Mouse (Mus musculus): ENCODE data around the gene 1700024G13Rik. TPM values are rescaled to one million over a fixed set of nuclear protein-coding genes. Genes with fewer than 3 reads are reported as not detected.
A peak's percentile ranks its signal among the peaks of the same experiment; 100 is the strongest.
"Not testable (repeated sequence)": the region's sequence is repeated elsewhere in the genome, so short reads cannot be mapped to it uniquely, and the experiment has no call there.

1700024G13Rik gene
- not detected for total RNA-seq (2021)

GRCm38 (mm10) chr14:32388196-32388595 lies at the start of gene 1700024G13Rik:
TSS of gene 1700024G13Rik (minus strand) at chr14:32388391.
- peak in 1 of 2 experiments; percentile 53 for DNase-seq (ENCODE audit: extremely low spot score in 1 of 2, low spot score in 2 of 2)
- intact Hi-C loops (cut with DNase I) = no loop called here

GRCm38 (mm10) chr14:32437352-32437793 lies 49.2 kb upstream of the 1700024G13Rik start:
- intact Hi-C loops (cut with DNase I) = no loop called here
- DNase-seq (ENCODE audit: extremely low spot score in 1 of 2, low spot score in 2 of 2) = no peak

- no peak for DNase-seq (ENCODE audit: extremely low spot score in 1 of 2, low spot score in 2 of 2)
- intact Hi-C loops (cut with DNase I) = no loop called here
These were observed 40.9 kb upstream of the 1700024G13Rik start for GRCm38 (mm10) chr14:32429030-32429602.

GRCm38 (mm10) chr14:32423946-32424345 lies 35.8 kb upstream of the 1700024G13Rik start:
- intact Hi-C loops (cut with DNase I) = no loop called here

GRCm38 (mm10) chr14:32418747-32419146 lies 30.6 kb upstream of the 1700024G13Rik start:
- no peak for DNase-seq (ENCODE audit: extremely low spot score in 1 of 2, low spot score in 2 of 2)
- intact Hi-C loops (cut with DNase I) = no loop called here

More at GRCm38 (mm10) chr14:32423946-32424345, 35.8 kb upstream of the 1700024G13Rik start:
- no peak for DNase-seq (ENCODE audit: extremely low spot score in 1 of 2, low spot score in 2 of 2)

- DNase-seq (ENCODE audit: extremely low spot score in 1 of 2, low spot score in 2 of 2) = no peak
- intact Hi-C loops (cut with DNase I) = no loop called here
These were observed 23.9 kb upstream of the 1700024G13Rik start for GRCm38 (mm10) chr14:32412075-32412474.

GRCm38 (mm10) chr14:32410084-32410483 lies 21.9 kb upstream of the 1700024G13Rik start:
- intact Hi-C loops (cut with DNase I) = no loop called here
- no peak for DNase-seq (ENCODE audit: extremely low spot score in 1 of 2, low spot score in 2 of 2)

GRCm38 (mm10) chr14:32405399-32405798 lies 17.2 kb upstream of the 1700024G13Rik start:
- intact Hi-C loops (cut with DNase I); DNase-seq (ENCODE audit: extremely low spot score in 1 of 2, low spot score in 2 of 2): not testable (repeated sequence)

DNA sequence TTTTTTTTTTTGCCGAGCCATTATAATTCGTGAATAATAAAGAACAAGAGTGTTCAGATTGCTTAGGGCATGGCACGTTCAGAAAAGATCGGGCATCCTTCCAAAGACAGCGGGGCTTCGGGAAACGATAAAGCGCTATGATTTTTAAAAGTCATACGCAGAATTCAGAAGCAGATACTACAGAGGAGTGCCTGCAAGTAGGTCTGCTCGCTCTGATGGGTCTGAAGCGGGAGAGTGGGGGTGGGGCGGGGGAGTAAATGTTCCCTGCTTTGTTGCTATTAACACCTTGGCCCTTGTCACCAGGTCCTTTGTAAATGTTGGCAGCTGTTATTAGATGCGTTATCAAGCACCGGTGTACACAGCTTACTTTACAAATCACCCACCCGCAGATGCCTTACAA lies 6.6 kb downstream of the 1700024G13Rik start:
- DNase-seq (ENCODE audit: extremely low spot score in 1 of 2, low spot score in 2 of 2) = peak in 1 of 2 experiments; percentile 19
- intact Hi-C loops (cut with DNase I) = no loop called here

GRCm38 (mm10) chr14:32381066-32381465 lies 7.1 kb downstream of the 1700024G13Rik start:
- intact Hi-C loops (cut with DNase I) = no loop called here
- no peak for DNase-seq (ENCODE audit: extremely low spot score in 1 of 2, low spot score in 2 of 2)

GRCm38 (mm10) chr14:32380099-32380480 lies 8.1 kb downstream of the 1700024G13Rik start:
- DNase-seq (ENCODE audit: extremely low spot score in 1 of 2, low spot score in 2 of 2) = no peak
- intact Hi-C loops (cut with DNase I) = no loop called here

DNA sequence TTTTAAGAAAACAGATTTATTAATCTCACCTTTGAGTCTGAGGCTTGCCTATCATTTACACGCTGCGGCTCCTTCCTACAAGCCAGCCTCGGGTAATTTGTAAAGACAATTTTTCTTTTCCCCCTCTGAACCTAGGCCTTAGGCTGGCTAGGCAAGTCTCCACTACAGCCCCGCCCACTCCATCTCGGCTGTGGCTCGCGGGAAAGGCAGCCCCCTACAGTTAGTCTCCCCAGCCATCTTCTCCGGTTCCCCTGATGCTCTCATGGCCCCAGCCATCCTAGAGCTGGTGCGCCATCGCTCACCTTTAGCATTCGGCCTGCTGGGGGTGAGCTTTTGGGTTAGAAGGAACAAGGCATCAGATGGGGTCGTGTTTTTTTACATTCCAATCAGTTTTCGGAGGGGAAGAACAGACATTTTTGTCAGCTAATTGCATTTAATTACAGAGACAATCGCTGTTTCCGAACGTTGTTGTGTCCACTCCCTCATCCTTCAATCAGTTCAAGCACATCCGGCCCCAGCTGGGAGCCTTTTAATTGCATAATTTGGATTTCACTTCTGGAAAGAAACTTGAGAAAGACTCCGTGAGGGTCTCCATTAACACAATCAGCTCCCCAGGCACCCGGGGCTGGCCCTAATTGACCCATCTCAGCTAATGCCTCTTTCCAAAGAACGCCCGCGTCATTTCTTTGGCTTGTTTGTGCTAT lies 8.6 kb downstream of the 1700024G13Rik start:
- no peak for DNase-seq (ENCODE audit: extremely low spot score in 1 of 2, low spot score in 2 of 2)
- intact Hi-C loops (cut with DNase I) = no loop called here

DNA sequence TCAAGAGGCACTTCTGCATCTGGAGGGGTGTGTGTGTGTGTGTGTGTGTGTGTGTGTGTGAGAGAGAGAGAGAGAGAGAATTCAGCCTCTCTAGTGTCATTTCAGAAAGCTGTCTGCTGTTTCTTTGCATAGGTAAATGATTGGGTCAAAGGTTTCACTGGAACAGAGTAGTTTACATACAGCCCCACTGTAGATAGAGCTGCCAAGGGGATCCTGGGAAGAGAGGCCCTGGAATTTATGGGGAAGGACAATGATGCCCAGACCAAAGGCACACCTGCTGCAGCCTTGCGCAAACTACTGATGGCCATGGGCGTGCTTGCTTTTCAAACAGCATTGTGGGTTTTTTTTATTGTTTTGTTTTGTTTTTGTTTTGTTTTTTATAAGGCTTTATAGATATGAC lies 15.7 kb downstream of the 1700024G13Rik start:
- intact Hi-C loops (cut with DNase I) = no loop called here
- DNase-seq (ENCODE audit: extremely low spot score in 1 of 2, low spot score in 2 of 2) = no peak

DNA sequence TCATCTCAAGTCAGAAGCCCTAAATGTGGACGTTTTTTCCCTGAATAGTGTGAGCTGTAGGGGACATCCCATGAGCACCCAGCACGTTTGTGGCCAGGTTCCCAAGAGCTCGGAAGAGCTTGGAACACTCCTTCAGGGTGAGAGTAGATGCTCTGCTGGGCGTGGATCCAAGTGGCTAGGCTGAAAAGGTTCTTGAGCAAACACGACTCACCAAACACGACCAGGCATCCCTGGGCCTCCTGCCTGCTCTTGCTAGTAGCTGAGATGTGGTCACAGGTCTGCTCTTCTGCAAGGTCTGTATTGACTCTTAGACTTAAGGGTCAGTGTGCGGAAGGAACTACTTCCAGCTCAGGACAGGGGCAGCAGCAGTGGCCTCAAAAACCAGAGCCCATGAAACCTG lies 18.4 kb downstream of the 1700024G13Rik start:
- intact Hi-C loops (cut with DNase I) = no loop called here
- no peak for DNase-seq (ENCODE audit: extremely low spot score in 1 of 2, low spot score in 2 of 2)

DNA sequence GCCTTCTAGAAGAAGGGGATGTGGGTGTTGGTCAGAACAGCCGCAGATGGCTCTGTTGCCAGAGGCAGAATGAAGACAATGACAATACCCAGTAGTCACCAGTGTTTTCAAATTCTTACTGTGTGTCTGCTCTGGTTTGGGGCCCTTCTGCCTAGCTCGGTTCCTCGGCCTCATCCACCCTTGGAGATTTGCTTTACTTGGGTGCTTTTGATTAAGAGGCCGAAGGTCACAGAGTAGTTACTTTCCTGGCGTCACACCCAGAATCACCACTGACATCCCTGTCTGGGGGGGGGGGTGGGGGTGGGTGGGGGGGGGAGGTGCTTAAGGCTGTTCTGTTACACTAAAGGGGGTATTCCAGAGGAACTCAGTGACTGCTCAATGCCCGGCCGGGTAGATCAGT lies 23.8 kb downstream of the 1700024G13Rik start:
- intact Hi-C loops (cut with DNase I) = no loop called here
- DNase-seq (ENCODE audit: extremely low spot score in 1 of 2, low spot score in 2 of 2) = no peak

GRCm38 (mm10) chr14:32351181-32351920 lies 36.8 kb downstream of the 1700024G13Rik start:
- intact Hi-C loops (cut with DNase I) = loop anchor here (5.0 kb wide), 1 partner anchor 111 kb away; the partner anchor contains the start of gene Slc18a3
- not testable (repeated sequence) for DNase-seq (ENCODE audit: extremely low spot score in 1 of 2, low spot score in 2 of 2)

DNA sequence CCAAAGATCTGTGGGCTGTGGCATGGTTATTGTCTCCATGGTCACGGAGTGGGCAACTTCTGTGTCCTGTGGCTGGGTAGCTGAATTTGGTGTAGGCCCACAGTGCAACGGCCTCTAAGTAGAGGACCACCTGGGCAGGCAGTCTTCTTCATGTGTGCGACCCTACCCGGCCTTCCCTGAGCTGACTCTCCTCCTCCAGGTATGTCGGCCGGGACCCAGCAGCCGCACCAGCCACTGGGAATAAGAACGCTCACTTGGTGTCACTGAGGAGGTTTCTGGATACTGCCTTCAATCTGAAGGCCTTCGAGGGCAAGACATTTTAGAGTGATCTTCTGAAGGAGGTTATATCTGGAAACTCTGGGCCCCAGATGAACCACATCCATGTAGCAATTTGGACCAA lies 40.9 kb downstream of the 1700024G13Rik start:
- no peak for DNase-seq (ENCODE audit: extremely low spot score in 1 of 2, low spot score in 2 of 2)
- intact Hi-C loops (cut with DNase I) = no loop called here

- intact Hi-C loops (cut with DNase I) = no loop called here
- DNase-seq (ENCODE audit: extremely low spot score in 1 of 2, low spot score in 2 of 2) = no peak
These were observed 43.5 kb downstream of the 1700024G13Rik start for GRCm38 (mm10) chr14:32344694-32345093.

DNA sequence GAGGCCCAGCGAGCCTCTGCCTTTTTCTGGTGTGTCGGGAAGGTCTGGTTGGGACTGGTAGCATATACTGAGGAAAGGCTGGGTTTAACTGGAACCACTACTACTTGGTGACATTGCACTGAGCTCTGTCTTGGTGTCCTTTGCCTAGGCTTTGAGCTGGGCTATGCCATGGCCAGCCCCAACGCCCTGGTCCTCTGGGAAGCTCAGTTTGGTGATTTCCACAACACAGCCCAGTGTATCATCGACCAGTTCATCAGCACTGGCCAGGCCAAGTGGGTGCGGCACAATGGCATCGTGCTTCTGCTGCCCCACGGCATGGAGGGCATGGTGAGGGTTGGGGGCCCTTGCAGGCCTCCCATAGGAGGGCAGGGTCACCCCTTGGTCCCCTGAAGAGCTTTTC lies 44.0 kb downstream of the 1700024G13Rik start:
- DNase-seq (ENCODE audit: extremely low spot score in 1 of 2, low spot score in 2 of 2) = no peak
- intact Hi-C loops (cut with DNase I) = no loop called here

DNA sequence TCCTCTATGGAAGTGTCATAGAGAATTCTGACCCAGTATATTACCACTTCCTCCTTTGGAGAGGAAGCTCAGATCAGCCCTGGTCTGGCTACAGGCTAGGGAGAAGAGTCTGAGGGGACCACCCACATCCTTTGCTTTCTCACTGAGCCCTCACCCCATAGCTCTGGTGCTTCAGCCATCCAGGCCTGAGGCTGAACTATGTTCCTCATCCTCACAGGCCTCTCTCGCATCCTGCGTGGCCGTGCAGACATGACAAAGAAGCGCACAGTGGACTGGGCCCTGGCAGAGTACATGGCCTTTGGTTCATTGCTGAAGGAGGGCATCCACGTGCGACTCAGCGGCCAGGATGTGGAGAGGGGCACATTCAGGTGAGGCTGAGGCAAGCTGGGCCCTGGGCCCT lies 46.4 kb downstream of the 1700024G13Rik start:
- no peak for DNase-seq (ENCODE audit: extremely low spot score in 1 of 2, low spot score in 2 of 2)
- intact Hi-C loops (cut with DNase I) = no loop called here

Data from left cerebral cortex, postnatal 10 days (tissue).